Mouse (Mus musculus): ENCODE results near the gene Celf2.
A peak's percentile ranks its signal among the peaks of the same experiment; 100 is the strongest.
"Not testable (repeated sequence)": the region's sequence is repeated elsewhere in the genome, so short reads cannot be mapped to it uniquely, and the experiment has no call there.

Celf2 gene

GRCm38 (mm10) chr2:6575316-6575715 lies 934.0 kb downstream of the Celf2 start:
- DNase-seq = not testable (repeated sequence)

- no peak for DNase-seq
Measured at GRCm38 (mm10) chr2:6573640-6574039, 935.7 kb downstream of the Celf2 start.

DNA sequence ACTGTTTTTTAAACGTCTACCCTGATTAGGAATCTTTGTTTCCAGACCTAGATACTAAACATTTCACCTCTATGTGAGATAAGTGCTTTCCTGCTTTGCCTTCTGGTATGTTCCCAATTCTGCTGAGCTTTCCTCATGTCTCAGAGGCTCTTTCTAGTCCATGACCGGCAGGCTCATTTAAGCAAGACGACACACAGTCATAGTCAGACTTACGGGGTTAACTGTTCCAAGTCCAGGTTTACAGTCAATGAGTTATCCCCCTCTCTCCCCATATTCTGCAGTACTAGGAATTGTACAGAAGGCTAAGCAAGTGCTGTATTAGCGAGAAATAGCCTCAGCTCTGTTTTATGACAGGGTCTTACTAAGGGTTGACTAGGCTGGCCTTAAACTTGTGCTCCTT lies 936.4 kb downstream of the Celf2 start:
- no peak for DNase-seq

GRCm38 (mm10) chr2:6569040-6569542 lies 940.3 kb downstream of the Celf2 start:
- DNase-seq = no peak

DNA sequence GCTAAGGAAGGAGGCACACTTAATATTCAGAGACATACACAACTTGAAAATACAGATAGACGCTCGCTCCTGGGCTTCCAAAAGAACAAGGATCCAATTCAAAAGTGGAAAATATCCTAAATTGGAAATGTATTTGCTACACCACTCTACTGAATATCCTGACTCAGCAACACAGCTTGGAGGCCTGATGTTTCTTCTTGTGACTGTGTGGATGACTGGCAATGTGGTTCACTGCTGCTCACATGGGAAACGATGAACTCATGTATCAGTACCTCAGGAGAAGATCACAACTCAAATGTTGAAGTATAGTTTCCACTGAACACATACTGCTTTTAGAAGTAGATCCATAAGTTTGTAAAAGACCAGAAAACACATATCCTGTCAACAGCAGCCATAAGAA lies 944.2 kb downstream of the Celf2 start:
- no peak for DNase-seq

DNA sequence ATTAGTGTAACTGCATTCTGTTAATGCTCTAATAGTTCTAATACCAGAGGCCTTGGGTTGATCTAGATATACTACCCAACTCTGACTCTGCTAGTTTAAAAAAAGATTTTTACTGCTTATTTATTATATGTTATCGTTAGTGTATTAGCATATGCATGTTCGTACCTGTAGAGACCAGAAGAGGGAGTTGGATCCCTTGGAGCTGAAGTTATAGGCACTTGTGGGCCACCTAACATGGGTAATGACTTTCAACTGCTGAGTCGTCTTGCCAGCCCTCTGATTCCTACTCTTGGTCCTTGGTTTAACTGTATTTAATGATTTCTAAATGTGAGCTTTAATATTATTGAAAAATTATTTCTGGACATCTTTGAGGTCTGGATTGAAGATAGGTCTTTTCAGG lies 948.0 kb downstream of the Celf2 start:
- no peak for DNase-seq

DNA sequence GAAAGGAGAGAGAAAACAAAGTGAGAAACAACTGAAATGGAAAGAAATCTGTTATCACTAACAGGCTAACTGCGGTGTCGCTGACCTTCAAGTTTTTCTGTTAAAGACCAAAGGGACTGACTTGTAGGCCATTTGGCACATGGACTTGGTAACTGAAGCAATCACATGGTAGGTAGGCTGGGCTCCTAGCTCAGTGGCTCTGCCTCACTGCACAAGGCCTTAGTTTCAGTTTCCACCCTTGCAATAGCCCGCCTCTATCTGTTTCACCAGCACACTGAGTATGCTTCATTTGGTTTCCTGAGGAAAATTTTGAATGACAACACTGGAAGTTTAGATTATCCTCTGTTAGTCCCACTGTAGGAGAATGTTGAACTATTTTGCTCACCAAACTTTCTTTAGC lies 948.6 kb downstream of the Celf2 start:
- DNase-seq = no peak

DNA sequence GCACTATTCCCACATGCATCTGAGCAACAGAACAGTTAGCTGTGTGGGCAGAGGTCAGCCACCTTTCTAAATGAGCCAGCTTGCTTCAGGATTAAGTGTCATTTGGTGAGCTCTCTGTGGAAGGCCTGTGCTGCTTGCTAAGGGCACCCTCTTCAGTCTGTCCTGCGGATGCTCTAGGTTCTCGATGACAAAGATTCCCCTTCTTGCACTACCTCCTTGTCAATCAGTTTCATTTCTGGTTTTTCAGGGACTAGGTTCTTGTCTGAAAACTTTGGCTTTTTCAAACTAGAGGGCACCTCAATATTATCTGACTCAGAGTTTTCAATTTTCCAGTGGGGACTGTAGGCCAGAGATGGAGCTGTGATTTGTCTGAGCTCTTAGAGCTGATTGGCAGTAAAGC lies 949.8 kb downstream of the Celf2 start:
- DNase-seq = no peak

- DNase-seq = no peak
Measured at GRCm38 (mm10) chr2:6558303-6559254, 950.8 kb downstream of the Celf2 start.

- no peak for DNase-seq
Measured at GRCm38 (mm10) chr2:6557749-6558148, 951.6 kb downstream of the Celf2 start.

DNA sequence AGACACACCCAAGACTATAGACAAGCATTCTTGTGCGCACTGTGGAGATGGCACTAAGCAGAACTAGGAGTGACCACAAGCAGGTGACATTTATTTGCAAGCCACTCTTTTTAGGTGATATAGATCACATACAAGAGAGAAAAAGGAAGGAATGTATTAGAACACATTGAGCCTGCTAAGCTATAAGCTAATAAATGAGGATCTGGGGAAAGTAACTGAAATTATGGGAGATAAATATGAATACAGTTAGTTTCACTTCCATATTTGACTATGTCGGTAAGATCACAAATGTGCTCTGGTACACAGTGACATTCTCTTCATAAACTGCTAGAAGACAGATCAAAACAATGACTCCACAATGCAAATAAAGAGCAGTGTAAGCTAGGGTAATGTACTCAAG lies 952.5 kb downstream of the Celf2 start:
- DNase-seq = no peak

- no peak for DNase-seq
Measured at GRCm38 (mm10) chr2:6553656-6554055, 955.7 kb downstream of the Celf2 start.

DNA sequence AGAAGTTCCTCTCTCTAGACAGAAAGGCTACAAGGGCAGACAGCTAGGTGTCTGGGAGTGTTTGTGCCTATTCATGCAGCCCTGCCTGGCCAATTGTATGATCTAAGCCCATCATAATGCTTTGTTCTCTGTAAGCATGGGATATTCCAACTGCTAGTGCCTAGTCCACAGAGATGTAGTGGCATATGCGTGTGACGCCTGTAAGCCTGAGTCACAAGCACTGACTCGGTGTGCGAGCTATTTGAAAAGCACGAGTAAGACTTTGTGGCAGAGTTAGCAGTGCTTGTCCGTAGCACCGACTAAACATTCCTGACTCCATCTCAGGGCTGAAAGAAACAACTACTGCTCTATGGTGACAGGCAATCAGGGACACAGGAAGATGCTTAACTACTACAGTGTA lies 960.1 kb downstream of the Celf2 start:
- DNase-seq = no peak

- peak; percentile 18 for DNase-seq
Measured at GRCm38 (mm10) chr2:6547139-6547664, 962.2 kb downstream of the Celf2 start.

DNA sequence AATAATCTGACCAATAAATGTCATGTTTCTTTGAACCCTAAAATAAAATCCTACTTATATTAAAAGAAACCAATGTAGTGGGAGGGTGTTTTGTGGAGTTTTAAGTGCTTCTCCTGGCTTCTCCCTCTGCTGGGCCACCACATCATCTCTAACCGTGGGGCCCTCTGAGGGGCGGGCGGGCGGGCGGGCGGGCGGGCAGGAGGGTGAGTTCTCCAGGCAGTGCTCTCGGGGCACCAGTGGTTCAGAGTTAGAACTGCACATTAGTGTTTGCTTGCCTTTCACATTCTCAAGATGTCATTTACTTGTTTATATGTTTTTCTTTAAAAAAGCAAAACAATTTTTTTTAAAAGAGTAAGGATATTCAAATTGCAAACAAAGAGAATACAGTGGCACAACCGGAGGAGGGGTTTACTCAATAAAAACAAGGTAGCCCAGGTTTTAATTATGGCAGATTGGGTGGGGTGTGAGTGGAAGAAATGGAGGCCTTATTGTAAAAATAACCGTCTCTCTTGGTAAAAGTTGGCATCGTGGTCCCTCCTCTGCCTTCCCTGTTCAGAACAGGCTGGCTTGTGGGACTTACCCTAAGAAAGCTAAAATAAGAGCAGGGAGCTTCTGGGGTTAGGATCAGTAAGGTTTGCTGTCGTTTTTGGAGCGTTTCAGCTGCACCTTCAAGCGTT lies 962.8 kb downstream of the Celf2 start:
- DNase-seq = no peak

GRCm38 (mm10) chr2:6545127-6545931 lies 964.0 kb downstream of the Celf2 start:
- DNase-seq = no peak

DNA sequence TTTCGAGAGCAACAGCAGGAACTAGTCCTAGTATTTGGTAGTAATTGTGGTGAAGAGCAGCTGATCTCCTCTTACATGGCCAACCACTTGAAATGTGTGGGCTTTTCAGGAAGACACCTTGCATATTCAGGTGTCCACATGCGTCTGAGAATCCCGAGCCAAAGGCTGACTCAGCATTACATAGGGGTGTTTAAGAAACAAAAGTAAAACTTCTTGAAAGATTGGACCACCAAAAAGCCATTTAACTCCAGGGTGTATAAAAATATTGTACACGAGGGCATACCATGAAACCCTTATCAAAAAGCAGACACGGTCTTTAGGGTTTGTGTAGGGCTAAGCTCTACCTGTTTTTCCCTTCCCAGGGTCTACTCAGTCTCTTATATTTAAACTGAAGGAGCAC lies 965.7 kb downstream of the Celf2 start:
- DNase-seq = no peak

- DNase-seq = no peak
Measured at GRCm38 (mm10) chr2:6542556-6543180, 966.7 kb downstream of the Celf2 start.

GRCm38 (mm10) chr2:6540825-6541224 lies 968.5 kb downstream of the Celf2 start:
- DNase-seq = no peak

GRCm38 (mm10) chr2:6540092-6540491 lies 969.3 kb downstream of the Celf2 start:
- DNase-seq = no peak

DNA sequence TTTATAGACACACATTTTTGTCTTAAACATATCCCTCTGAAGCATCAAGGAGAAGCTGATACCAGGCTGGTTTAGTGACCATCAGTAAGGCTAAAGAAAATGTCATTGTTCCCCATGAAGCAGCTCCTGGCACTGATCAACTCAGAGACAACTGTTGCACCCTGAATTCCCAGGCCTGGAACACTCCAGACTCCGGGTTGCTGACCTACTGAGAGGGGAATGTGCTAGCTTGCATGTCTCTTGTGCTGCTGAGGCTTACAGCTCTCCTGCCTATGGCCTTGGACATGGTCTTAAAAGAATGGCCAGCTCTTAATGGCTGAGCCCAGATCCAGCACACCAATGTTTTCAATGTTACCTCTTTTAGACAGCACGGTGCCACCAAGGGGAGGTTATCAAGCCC lies 970.9 kb downstream of the Celf2 start:
- DNase-seq = no peak

- DNase-seq = no peak
Measured at GRCm38 (mm10) chr2:6538031-6538430, 971.3 kb downstream of the Celf2 start.
